In the genomic region with DNA sequence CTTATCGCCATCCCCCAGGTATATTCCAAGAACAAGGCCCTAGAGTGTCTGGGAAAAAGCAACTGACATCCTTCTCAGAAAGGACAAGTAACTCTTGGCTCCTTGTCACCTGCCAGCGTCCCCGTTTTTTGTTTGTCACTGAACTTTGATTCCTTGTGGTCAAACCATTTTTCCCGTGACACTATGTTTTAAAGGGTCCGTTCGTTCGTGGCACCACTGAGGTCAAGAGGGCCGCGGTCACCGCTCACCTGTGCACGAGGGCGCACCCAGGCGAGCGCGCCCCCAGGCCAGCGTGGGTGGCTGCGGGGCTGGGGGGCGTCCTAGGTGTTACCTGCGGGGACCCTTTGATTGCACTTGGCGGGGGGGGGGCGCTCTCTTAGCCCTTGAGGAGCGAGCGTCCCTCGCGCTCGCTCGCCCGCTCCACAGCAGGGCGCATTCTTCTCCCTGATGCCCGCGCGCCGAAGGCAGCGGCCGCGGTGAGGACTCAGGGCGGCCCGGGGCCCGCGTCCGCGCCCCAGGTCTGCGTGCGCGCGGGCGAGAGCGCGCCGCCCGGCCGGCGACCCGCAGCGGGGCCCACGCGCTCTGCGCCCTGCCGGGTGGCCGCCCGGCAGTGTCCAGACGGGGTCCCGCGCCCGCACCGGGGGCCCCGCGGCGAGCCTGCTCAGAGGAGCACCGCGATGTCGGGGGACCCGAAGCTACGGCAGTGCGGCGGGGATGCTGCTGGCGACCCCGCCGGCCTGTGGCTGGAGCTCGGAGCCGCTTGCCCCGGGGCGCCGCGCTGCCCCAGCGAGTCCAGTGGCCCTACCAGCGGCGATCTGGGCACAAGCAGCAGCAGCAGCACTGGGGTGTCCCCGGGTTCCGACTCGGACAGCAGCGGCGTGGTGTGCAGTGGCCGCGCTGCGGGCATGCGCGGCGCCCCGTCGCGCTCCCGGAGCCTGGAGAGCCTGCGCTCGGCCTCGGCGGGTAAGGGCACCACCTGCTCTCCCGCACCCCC, we compare ENCODE assay signal across 8 mouse cellular contexts.
DNase-seq lines count a peak whose midpoint lies in the region; ATAC-seq and TF ChIP-seq lines count a peak whose summit lies in the region.

No protein-coding gene starts in this region.

- H3K4me2 ChIP-seq in forebrain, postnatal 0 days (ENCODE audit: low read depth), result peak overlapping the region; percentile 98
- H3K4me2 ChIP-seq in limb, embryonic 15.5 days, result peak overlapping the region; percentile 99

- peaks cover 14% of the 10 kb centered on the region for H3K4me1 ChIP-seq in megakaryocyte, embryonic 14.5 days
- H3K4me1 ChIP-seq in forebrain, postnatal 0 days (ENCODE audit: insufficient read depth), result peaks cover 5% of the 10 kb centered on the region; the same call in 1 of the 2 replicates
- H3K4me1 ChIP-seq in limb, embryonic 15.5 days, result peaks cover 26% of the 10 kb centered on the region

- peak overlapping the region; percentile 40; the same call in 1 of the 2 replicates for H3K27ac ChIP-seq in forebrain, postnatal 0 days (ENCODE audit: low read depth, low read length)
- no peak overlapping the region for H3K27ac ChIP-seq in limb, embryonic 15.5 days

- no peak for ATAC-seq in megakaryocyte, adult 5-6 weeks (ENCODE audit: poor library complexity, severe bottlenecking)
- ATAC-seq in forebrain, postnatal 0 days, result peak; percentile 76
- ATAC-seq in limb, embryonic 15.5 days (ENCODE audit: insufficient number of reproducible peaks, low FRiP score, low TSS enrichment, low read depth), result no peak

- H3K9me3 ChIP-seq in megakaryocyte, embryonic 14.5 days, result no peaks in the 10 kb centered on the region
- H3K9me3 ChIP-seq in forebrain, postnatal 0 days (ENCODE audit: low read length), result no peaks in the 10 kb centered on the region
- H3K9me3 ChIP-seq in limb, embryonic 15.5 days, result no peaks in the 10 kb centered on the region

- H3K27me3 ChIP-seq in megakaryocyte, embryonic 14.5 days (replicated peaks), result peaks cover 69% of the 10 kb centered on the region
- H3K27me3 ChIP-seq in forebrain, postnatal 0 days (ENCODE audit: insufficient read depth, low read length), result no peaks in the 10 kb centered on the region
- peaks cover 53% of the 10 kb centered on the region for H3K27me3 ChIP-seq in limb, embryonic 15.5 days

- DNase-seq in cerebellum, adult 9-11 months, result peak; percentile 74
- DNase-seq in forebrain, postnatal 0 days, result peak; percentile 46
- peak; percentile 50 for DNase-seq in right cerebral cortex, postnatal 25 days
- no peak for DNase-seq in yolk sac, embryonic 10.5 days (ENCODE audit: low spot score)
- DNase-seq in MN1 (ENCODE audit: low spot score), result no peak

- 0 out of 2 replicates have a peak, but pooled peaks have one; percentile 6 for TF ChIP-seq CTCF in forebrain, postnatal 0 days (IDR thresholded peaks at IDR 0.05; ENCODE audit: low read depth)

- H3K36me3 ChIP-seq in megakaryocyte, embryonic 14.5 days (replicated peaks; ENCODE audit: low read length), result no peaks in the 10 kb centered on the region
- no peaks in the 10 kb centered on the region for H3K36me3 ChIP-seq in forebrain, postnatal 0 days (ENCODE audit: insufficient read depth)
- H3K36me3 ChIP-seq in limb, embryonic 15.5 days, result no peaks in the 10 kb centered on the region

- WGBS in forebrain, postnatal 0 days, result 2% methylated on average over 85 of the region's 108 CpGs
- WGBS in limb, embryonic 15.5 days, result under 1% methylated on average over 103 of the region's 108 CpGs

- H3K9ac ChIP-seq in forebrain, postnatal 0 days, result peak overlapping the region; percentile 74
- H3K9ac ChIP-seq in limb, embryonic 15.5 days, result peak overlapping the region; percentile 26; the same call in 1 of the 2 replicates

- peak overlapping the region; percentile 64 for H3K4me3 ChIP-seq in megakaryocyte, embryonic 14.5 days (replicated peaks)
- H3K4me3 ChIP-seq in forebrain, postnatal 0 days (ENCODE audit: low read depth, low read length), result peak overlapping the region; percentile 72
- peak overlapping the region; percentile 64 for H3K4me3 ChIP-seq in limb, embryonic 15.5 days

Comparison
In these comparisons a context has a peak if more than half of its experiments do, and no peak if none do; other contexts are left out.
1. DNase-seq: peak in cerebellum, adult 9-11 months (single experiment), forebrain, postnatal 0 days (single experiment) and right cerebral cortex, postnatal 25 days (single experiment); none in yolk sac, embryonic 10.5 days (single experiment) and MN1 (single experiment).
2. Peak in every context shown above with its lines, with median percentiles within 50 percentile points of each other: H3K4me3 ChIP-seq.